Mouse (Mus musculus): ENCODE results near the gene Agap2.

Gene Agap2

DNA sequence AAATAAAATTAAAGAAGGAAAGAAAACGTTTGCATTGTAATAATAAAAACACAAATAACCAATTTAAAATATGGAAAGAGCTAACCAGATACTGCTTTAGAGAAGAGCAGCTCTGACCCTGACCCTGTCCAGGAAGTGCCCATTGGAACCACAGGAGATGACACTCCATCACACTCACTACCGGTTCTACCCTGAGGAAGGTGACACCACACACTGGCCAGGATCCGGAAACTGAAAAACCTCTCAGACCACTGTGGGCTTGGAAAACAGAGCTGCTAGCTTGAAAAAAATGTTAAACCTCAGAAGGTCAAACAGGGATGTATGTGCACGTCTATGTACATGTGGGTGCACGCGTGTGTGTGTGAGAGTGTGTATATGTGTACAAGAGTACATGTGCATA is 26.1 kb downstream of the Agap2 start:
- DNase-seq (ENCODE audit: low spot score), result no peak

DNA sequence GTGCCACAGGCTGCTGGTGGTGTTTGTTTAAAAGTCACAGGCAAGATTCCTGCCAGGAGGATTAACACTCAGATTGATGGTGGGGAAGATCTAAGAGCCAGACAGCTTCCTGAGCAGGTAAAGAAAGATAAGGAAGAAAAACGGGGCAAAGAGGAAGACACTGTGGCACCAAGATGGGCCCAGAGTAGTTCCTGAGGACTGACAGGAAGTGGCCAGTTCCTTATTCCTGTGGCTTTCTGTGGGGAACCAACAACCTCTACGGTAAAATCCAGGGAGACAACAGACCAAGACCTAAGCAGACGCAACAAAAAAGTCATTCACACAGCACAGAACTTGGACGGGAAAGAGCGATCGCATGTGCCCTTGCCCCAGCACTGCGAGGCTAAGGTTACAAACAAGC is 28.5 kb downstream of the Agap2 start:
- no peak for DNase-seq (ENCODE audit: low spot score)

DNA sequence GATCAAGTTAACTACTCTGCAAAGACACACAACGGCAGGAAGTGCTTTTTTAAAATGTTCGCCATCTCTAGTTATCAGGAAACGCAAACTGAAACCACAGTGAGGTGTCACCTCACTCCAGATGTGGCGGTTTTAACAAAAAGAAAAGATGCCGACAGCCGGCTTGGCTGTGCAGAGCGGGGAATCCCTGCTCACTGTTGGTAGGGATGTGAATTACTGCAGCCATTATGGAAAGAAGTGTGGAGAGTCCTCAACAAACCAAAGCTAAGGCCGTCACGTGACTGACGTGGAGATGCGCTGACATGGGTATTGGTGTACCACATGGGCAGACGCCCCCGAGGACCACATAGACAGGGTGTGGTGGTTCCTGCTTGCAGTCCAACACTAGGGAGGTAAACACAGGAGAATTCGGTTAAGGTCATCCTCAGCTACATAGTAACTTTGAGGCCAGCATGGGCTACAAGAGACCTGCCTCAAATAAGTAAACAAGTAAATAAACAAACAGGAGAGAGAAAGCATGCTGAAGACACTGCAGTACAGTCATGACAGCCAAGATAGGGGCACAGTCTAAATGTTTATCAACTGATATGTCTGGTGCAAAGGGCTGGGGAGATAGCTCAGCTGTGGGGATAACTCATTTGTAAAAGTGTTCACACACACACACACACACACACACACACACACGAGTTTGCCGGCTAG is 32.6 kb downstream of the Agap2 start:
- DNase-seq (ENCODE audit: low spot score), result no peak

DNA sequence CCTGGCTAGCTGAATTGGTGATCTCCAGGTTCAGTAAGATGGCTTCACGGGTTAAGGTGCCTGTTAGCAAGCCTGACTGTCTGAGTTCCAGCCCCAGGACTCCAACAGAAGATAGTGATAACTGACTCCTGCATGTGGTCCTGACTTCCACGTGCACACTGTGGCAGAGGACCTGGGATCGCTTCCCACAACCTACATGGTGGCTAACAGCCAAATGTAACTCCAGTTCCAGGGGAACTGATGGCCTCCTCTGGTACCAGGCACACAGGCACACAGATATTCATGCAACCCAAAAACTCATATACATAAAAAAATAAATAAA is 33.1 kb downstream of the Agap2 start:
- no peak for DNase-seq (ENCODE audit: low spot score)

DNA sequence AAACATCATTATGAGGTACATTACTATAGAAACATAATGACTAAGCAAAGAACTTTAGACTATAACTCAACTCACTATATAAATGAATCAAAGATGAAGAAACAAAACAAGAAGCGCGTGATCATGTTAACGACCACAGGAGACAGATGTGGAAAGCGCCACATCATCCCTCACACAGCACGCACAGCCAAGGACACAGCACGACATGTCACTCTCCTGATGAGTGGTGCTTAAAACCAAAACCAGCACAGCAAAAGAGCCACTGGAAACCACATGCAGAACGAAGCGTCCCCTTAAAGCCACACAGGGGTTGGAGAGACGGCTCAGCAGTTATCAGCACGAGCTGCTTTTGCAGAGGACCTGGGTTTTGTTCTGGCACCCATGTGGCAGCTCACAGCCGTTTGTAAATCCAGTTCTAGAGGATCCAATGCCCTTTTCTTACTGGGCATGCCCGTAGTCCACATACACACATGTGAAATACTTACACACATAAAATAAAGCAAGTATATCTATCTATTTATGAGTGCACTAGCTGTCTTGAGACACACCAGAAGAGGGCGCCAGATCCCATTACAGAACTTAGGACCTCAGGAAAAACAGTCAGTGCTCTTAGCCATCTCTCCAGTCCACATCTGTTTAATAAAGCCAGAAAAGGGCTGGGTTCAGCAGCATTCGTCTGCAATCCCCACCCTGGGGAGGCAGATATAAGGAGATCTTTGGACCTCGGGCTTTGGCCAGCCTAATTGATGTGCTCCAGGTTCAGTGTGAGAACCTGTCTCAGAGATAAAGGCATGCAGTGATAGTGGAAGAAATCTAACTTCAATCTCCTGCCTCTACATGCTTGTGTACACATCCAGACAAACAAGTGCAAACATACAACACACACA is 36.2 kb downstream of the Agap2 start:
- DNase-seq (ENCODE audit: low spot score), result no peak

DNA sequence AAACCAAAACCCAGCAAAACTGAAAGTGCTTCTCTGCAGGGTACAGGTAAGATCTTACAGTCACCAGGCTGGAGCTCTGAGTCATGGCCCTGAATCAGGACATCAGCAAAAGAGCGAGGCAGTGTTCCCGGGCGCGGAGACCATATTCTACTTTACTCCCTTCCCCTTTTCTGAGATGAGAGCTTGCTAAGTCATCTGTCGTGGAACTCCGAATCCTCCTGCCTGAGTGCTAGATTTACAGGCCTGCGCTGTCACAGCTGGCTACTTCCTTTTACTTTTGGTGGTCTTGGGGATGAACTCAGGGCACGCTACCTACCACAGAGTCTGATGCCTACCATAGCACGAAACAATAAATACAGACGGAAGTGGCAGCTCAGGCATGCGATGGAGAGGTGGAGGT is 39.3 kb downstream of the Agap2 start:
- no peak for DNase-seq (ENCODE audit: low spot score)

DNA sequence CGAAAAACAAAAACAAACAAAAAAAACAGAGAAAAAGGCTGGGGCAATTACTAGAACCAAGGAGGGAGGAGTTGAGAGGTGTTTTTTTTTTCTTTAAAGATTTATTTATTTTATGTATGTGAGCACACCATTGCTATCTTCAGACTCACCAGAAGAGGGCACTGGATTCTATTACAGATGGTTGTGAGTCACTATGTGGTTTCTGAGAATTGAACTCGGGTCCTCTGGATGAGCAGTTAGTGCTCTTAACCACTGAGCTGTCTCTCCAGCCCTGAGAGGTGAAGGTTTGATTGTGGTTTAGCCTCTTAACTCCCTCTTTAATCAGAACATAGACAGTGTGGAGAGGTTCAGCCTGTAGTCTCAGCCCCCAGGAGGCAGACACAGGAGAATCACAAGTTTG is 40.0 kb downstream of the Agap2 start:
- DNase-seq (ENCODE audit: low spot score), result no peak

DNA sequence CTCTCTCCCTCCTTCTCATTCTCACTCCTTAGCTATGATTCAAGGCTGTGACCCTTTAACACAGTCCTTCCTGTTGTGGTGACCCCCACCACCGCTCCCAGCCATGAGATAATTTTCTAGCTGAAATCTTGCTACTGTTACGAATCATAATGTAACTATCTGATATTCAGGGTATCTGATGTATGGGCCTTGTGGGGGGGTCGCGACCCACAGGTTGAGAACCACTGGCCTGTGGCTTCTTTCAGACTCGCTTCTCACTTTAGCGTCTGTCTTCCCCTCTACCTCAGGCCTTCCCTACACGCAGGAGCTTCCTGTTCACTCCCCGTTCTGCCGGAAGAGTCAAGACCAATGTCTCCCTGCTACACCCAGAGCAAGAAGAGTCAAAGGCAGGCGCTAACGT is 43.4 kb downstream of the Agap2 start:
- DNase-seq (ENCODE audit: low spot score), result no peak

DNA sequence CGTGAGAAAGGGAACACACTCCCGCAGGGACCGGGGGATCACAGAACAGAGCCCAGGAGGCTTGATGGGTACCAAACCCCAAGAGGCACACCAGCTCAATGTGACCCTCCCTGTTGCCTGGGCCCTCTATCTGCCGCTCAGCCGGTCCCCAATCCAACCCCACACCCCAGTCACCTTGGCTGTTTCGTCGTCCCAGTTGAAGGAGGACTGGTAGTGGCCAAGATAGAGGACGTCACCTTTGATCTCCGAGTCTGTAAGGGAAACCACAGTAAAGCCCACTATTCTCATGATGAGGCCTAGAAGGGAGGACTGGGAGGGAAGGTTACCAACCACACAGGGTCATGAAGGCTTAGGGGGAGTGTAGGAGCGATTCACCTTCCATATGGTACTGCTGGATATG is 44.1 kb downstream of the Agap2 start:
- no peak for DNase-seq (ENCODE audit: low spot score)

DNA sequence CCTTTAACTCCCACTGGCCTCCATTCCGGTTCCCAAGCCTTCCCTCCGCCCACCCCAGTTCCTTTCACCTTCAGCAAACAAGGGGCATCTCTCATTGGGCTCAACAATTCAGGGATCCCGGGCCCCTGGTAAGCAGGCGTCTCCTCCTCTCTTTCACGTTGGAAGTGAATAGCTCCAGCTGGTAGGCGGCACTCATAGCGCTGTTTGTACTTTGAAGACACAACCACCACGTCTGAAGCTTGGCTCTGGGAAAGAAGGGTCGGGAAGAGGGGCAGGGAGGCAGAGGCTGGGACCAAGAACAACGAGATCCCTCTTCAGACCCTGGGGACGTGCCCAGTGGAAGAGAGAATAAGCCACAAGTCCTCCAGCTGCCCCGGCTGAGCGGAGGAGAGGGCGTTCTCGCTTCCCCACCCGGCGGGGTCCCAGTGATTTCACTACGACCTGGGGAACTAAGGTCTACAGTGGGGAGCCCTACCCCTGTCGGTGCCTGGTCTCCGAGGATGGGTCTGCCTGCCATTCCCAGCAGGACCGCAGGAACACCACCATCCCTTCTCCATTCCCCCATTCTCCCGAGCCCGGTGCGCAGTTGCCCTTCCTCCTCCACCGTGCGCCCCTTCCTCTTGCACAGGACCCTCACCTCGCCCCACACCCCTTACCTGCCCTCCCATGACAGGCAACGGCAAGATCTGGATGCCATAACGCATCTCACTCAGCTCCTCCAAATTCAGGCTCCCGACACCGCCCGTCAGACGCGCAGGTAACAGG is 45.4 kb downstream of the Agap2 start:
- DNase-seq (ENCODE audit: low spot score), result no peak

DNA sequence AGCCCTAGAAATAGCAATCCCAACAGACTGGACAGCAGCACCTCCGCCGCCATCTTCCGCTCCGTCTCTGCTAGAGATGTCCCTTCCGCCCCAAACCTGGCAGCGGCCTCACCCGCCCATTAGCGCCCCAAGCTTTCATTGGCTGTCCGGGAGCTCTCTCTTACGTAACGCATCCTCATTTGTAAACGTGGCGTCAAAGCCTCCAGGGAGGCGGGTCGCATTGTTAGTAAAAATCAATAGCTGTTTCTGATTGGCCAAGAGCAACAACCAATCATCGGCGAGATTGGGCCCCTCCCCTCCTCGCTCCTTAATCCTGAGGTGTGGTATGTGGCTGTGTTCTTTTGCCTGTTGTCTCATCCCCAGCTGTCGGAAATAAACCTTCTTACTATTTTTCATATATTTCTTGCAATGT is 46.0 kb downstream of the Agap2 start, which contains the start of gene Os9:
Gene Os9 (minus strand): TSS at position 66 of the 412 bp plus-strand sequence.
- DNase-seq (ENCODE audit: low spot score), result peak; percentile 99

DNA sequence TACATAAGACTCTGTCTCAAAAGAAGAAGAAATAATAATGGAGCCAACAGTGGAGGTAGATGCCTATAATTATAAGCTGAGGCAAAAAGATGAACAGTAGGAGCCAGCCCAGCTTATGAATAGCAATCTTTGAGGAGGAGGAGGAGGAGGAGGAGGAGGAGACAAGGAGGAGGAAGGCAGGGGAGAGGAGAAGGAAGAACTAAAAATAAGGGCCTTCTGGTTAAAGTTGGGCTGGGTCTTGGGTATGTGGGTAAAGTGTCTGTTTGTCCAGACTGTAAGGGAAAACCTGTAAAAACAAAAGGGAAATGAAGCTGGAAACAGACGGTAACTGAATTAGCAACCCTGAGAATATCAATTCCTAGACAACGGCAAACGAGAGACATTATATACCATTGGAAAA is 46.9 kb downstream of the Agap2 start:
- no peak for DNase-seq (ENCODE audit: low spot score)

DNA sequence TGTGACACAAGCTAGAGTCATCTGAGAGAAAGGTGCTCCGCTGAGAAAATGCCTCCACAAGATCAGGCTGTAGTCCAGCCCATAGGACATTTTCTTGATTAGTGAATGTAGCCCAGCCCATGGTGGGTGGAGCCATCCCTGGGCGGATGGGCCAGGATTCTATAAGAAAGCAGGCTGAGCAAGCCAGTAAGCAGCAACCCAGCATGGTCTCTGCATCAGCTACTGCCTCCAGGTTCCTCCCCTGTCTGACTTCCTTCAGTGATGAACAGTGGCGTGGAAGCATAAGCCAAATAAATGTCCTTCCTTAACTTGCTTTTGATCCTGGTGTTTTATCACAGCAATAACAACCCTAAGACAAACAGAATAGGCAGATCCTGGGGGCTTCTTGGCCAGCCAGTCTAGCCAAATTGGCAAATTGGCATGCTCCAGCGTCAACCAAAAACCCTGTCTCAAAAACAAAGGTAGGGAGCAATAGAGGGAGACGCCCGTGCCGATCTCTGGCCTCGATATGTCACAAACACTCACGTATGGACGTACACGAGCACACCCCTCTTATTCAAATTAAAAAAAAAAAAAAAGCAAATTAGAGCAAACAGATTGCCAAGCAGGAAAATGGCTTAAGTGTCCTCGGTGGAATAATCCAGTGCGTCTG is 47.8 kb downstream of the Agap2 start:
- no peak for DNase-seq (ENCODE audit: low spot score)

DNA sequence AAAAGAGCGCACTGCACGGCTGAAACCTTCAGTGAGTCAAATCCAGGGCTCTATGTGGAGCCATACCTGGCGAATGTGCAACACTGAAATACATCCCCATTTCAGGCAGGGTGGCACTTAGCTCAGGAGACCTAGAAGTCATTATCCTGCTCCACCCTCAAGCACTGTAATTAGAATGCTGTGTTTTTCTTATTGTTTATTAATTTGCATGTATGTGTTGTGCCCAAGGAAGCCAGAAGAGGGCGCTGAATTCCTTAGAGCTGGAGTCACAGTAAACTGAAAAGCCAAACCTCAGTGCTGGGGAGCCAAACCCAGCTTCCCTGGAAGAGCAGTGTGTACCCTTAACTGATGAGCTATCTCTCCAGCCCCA is 48.3 kb downstream of the Agap2 start:
- peak; percentile 78 for DNase-seq (ENCODE audit: low spot score)

DNA sequence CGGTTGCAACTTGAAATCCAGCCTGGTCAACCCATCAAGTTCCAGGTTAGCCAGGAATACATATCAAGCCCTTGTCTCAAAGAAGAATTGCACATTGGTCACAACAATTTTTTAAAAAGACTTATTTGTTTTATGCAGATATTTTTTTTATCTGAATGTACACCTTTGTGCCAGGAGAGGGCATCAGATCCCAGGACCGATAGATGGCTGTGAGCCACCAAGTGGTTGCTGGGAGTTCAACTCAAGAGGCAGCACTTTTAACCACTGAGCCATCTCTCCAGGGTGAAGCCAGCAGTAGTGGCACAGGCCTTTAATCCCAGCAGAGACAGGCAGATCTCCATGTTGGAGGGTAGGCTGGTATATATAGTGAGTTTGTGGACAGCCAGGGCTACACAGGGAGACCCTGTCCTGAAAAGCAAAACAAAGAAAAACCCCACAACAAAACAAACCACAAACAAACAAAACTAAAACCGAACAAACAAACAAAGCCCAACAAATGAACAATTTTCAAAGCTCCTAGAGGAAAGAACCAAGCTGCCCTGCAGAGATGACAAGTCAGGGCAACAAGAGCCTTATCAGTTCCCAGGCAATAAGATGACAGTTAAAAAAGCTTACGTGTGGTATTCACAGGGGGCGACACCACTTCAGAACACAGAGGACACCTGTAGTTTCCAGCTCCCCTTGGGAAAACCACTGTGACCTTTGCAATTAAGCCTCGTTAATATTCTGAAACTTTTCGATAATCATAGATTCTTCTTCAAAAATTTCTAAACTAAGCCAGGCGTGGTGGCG is 50.3 kb downstream of the Agap2 start:
- peak; percentile 81 for DNase-seq (ENCODE audit: low spot score)

DNA sequence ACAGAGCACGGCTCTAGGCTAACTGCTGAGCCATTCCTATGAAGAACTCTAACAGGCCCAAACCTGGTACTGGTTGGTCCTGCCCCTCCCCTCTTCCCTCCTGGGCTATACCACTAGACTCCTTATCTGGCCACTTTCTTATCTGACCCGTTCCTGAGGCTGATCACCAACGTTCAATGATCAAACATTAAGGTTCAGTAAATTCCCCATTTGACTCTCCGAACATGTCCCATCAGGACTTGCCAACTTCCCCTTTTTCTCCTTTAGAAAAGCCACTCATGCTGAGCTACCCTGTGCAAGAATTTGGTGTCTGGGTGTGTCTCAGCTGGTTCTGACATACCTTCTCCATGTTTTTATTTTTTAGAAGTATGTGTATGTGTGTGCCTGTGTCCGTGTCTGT is 51.5 kb downstream of the Agap2 start:
- DNase-seq (ENCODE audit: low spot score), result no peak

DNA sequence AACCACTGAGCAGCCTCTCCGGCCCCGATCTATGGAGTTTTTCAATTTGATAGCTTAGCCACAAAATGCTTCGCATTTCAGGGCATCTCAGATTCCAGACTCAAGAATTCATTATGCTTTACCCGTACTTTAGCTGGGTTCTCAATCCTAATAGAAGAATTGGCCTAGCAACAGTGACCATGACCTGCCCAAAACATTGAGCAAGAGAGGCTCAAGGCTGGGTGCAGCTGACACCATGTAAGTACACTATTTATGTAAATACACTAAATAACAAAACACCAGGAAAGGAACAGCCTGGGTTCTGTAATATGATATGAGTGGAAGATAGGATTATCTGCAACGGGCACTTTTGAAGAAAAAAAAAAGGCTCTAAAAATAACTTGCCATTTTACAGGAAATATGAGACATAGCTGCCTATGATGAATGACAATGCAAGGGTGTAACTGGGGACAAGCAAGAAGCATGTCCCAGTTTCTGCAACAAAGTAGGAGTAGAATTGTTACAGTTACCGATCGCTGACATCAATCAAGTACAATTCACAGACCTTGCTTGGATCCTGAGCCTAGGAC is 52.7 kb downstream of the Agap2 start:
- DNase-seq (ENCODE audit: low spot score), result peak; percentile 41

DNA sequence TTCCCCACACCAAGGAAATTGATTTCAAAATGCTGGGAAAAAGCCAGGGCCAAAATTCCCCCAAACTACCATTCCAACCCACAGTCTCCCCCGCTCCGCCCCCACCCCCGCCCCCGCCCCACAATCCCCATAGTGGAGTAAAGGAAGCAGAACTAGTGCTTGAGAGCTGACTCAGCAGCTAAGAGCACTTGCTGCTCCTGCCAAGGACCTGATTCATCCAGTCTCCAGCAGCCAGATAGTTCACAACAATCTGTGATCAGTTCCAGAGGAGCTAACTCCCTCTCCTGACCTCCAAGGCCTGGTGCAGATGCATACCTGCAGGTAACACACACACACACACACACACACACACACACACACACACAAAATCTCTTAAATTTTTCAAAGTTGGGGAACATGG is 54.3 kb downstream of the Agap2 start:
- DNase-seq (ENCODE audit: low spot score), result peak; percentile 64

DNA sequence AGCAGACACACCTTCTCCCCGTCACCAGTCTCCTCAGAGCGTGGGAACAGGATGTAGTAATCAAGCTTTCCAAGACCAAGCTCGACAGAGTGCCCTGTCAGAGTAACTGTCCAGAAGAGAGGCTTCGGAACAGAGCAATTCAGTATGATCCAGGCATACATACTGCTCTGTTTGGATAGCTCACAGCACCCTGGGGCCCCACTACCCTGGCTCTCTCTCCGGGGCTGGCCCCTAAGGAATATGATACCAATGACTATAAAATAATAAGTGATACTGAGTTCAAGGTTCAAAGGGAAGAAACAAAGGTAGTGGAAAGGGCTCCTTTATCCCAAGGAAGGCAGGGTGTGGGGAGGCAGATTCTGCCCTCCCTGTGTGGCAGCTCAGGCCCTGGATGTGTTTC is 57.4 kb downstream of the Agap2 start:
- DNase-seq (ENCODE audit: low spot score), result no peak

DNA sequence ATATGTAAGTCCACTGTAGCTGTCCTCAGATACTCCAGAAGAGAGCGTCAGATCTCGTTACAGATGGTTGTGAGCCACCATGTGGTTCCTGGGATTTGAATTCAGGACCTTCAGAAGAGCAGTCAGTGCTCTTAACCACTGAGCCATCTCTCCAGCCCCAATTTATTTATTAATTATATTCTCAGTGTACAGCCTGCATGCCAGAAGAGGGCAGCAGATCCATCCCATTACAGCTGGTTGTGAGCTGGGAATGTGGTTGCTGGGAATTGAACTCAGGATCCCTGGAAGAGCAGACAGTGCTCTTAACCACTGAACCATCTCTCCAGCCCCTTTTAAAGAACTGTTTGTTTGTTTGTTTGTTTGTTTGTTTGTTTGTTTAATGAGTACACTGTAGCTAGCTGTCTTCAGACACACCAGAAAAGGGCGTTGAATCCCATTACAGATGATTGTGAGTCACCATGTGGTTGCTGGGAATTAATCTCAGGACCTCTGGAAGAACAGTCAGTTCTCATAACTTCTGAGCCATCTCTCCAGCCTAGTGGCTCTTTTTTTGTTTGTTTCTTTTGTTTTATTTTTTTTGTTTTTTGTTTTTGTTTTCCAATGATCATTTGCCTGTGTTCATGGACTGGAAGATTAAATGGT is 59.4 kb downstream of the Agap2 start:
- peak; percentile 47 for DNase-seq (ENCODE audit: low spot score)
